Mouse (Mus musculus): Measurements from ENCODE around the gene Ddx28.

DNA sequence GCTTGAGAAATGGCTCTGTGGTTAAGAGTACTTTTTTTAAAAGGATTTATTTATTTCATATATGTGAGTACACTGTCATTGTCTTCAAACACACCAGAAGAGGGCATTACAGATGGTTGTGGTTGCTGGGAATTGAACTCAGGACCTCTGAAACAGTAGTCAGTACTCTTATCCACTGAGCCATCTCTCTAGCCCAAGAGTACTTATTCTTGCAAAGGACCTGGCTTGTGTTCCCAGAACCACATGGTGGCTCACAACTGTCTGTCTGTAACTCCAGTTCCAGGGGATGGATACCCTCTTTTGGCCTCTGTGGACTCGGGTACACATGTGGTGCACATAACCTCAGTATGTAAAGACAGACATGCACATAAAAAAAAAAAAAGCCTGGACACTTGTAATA is 42.3 kb downstream of the Ddx28 start:
- no peak for TF ChIP-seq CTCF (IDR thresholded peaks at IDR 0.05; ENCODE audit: low read depth)
- TF ChIP-seq EP300 (IDR thresholded peaks at IDR 0.05; ENCODE audit: low read depth) = no peak

All from liver, embryonic 14.5 days (tissue).